Mouse (Mus musculus) left cerebral cortex, postnatal 14 days (tissue): ENCODE results near the gene Cops7a. TPM values are rescaled to one million over a fixed set of nuclear protein-coding genes. Genes with fewer than 3 reads are reported as not detected.
A peak's percentile ranks its signal among the peaks of the same experiment; 100 is the strongest.

Experiments
- DNase-seq, 2 experiments: peaks; one replicate each; pipeline ENCODE4 v3.0.0; 2021 to 2022; ENCODE audit warnings: low spot score in 2 of 2, mixed read lengths in 1 of 2
- intact Hi-C: fragments of 180-260 bp; cut with DNase I; formaldehyde crosslinking; loops from one replicate; pipeline ENCODE4 v1.15.1; 2025
- long read RNA-seq, 2 experiments: library from polyadenylated mRNA; stranded (forward); transcript quantifications; one replicate each; pipeline ENCODE4 v2.0.0; 2021
- total RNA-seq, 2 experiments: library from RNA; stranded (reverse); gene quantifications; 2 replicates each; pipeline ENCODE4 v1.2.3; 2021

The Cops7a gene
- 100 to 1,000 TPM; 140 to 142 TPM for total RNA-seq
- long read RNA-seq, experiment 1, transcript Cops7a-201 (8 exons, 1,817 nt) = major isoform, 11 of 232 reads
- long read RNA-seq, experiment 1, transcript Cops7a-202 (8 exons, 1,328 nt) = minor isoform, 7 of 232 reads
- long read RNA-seq, experiment 1, partial matches to known transcripts = 15 of 232 reads
- long read RNA-seq, experiment 1, other reads (novel, unspliced or antisense) = 198 of 232 reads
- long read RNA-seq, experiment 2, transcript Cops7a-201 (8 exons, 1,817 nt) = major isoform, 9 of 230 reads
- long read RNA-seq, experiment 2, transcript Cops7a-202 (8 exons, 1,328 nt) = minor isoform, 7 of 230 reads
- long read RNA-seq, experiment 2, partial matches to known transcripts = 22 of 230 reads
- long read RNA-seq, experiment 2, other reads (novel, unspliced or antisense) = 191 of 230 reads

DNA sequence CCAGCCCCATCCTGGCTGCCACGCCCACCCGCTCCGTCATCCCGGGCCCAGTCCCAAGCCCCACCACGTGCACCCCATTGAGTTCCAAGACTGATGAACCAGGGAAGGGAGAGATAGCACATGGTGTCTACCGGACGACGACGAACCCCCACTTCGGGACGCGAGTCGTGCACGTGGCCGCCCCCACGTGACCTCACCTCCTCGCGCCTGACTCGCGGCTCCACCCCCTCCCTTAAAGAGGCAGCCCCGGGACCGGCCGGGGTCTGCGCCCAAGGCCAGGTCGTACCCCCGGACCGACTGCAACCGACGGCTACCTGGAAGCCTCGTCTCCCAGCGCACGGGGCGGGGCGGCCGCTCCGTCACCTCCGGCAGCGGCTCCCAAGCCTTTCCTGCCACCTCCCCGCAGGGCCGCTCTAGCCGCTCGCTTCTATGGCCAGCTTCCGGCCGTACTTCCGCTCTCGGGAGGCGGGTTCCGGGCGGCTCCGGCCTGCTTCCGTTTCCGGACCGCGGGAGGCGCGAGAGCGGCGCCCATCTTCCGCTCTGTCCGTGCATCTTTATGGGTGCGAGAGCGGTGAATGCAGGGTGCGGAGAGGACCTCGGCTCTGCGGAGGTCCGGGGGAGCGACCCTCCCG, at the start of gene Cops7a:
Gene Cops7a, minus strand, starts transcription at position 451 of the 632 bp plus-strand sequence.
- intact Hi-C loops = no loop called here
- DNase-seq = peak; percentile 94

DNA sequence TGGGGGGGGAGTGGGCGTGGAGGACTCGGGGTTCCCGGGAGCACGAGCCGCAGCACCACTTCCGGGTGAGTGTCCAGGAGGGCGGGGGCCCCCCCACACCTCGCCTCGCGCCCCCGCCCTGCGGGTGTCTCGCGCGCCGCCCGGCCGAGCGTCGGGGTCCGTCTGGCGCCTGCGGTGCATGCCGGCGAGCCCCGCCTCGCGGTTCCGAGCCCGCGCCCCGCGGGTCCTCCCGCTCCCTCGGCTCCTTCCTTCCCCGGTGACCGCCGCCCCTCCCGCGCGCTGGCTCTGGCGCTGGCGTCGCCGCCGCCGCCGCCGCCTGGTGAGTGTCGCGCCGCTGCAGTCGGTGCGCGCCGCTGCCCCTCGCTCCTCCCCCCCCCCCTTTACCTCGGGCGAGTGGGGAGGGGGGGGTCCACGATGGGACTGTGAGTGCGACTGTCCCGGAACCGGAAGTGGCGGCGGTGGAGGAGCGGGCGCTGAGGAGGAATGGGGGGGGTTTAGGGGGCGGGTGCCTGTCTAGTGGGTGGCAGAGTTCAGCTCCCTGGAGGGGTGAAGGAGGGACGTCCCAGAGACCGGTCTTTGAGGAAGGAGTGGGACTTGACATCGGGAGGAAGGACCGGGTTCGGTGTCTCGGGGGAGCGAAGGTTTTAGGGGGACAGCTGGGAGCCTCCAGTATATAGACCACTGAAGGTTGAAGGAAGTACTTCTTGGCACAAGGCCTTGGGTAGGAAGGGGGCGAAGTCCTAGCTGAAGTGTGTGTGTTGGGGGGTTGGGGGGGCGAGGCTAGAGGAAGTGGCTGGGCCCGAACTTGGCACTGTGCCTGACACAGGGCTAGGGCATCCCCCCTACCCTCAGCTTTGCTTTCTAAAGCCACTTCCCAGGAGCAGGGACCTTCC, 44.1 kb upstream of the Cops7a start:
- intact Hi-C loops = loop anchor here (1.0 to 5.0 kb wide), 2 partner anchors 30 to 77 kb away; partner anchors contain the start of genes Ing4 and Mlf2

DNA sequence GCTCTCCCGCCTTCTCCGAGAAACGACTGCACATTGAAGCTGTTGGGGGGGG, 43.6 kb upstream of the Cops7a start, which contains the start of gene Zfp384:
Gene Zfp384, plus strand, starts transcription at position 17 of the 52 bp plus-strand sequence.
- DNase-seq = no peak
- intact Hi-C loops = loop anchor here (1.0 to 5.0 kb wide), 2 partner anchors 30 to 77 kb away; partner anchors contain the start of genes Ing4 and Mlf2

More for the DNA sequence above, 44.1 kb upstream of the Cops7a start:
- peak; percentile 68 to 76 for DNase-seq

DNA sequence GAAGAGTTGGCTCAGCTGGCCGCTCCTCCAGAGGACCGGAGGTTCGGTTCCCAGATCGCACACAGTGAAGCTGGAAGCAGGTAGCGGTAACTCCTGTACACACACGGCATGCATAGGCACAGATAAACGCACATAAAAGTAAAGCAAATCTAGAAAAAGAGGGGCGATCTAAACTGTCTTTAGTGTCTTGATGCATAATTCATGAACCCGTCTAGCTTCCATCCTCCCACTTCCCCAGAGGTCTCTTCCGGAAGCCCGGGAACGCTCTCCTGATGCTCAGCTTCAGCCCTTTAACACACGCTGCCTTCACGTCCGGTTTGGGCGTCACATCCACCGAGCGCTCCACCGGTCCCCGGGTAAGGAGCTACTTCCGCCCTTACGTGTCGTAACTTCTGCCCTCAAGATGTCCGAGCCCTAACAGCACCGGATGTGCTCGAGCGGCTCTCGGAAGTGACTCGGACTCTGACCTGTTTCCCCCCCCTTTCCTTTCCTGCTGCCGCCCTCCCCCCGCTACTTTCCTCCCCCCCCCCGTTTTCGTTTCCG, 43.3 kb upstream of the Cops7a start:
- DNase-seq = peak; percentile 98 to 99
- intact Hi-C loops = loop anchor here (1.0 to 5.0 kb wide), 2 partner anchors 31 to 76 kb away; partner anchors contain the start of genes Ing4 and Mlf2

DNA sequence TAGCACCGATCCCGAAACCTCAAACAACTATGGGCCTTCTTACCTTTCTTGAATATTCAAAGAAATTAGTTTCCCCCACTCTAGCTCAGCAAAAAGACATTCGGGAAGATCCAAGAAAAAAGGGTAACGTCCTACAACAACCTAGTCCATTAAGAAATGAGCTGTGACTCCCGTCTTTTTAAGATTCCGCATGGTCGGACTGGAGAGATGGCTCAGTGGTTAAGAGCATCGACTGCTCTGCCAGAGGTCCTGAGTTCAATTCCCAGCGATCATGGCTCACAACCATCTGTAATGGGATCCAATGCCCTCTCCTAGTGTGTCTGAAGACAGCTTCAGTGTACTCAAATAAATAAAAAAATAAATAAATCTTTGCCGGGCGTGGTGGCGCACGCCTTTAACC, 42.7 kb upstream of the Cops7a start:
- DNase-seq = no peak
- intact Hi-C loops = loop anchor here (5.0 kb wide), 1 partner anchor 76 kb away; the partner anchor contains the start of gene Mlf2

DNA sequence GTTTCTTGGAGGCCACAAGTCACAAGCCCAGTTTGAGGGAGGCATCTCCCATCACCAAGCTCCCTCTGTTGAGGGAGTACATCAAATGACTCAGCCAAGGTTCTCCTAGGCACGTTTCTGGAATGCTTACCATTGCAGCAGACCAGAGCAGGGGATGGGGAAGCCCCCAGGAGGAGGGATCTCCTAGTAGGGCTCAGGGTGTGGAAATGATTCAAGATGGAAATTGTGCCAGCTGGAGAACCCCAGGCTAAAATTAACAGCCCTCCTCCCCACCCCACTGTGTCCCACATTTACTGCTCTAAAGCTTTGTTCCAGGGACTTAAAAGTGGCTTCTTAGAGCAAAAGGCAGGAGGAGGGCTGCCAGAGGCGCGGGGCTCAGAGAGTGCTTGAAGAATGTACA, 39.7 kb upstream of the Cops7a start:
- DNase-seq = peak; percentile 59 to 80

DNA sequence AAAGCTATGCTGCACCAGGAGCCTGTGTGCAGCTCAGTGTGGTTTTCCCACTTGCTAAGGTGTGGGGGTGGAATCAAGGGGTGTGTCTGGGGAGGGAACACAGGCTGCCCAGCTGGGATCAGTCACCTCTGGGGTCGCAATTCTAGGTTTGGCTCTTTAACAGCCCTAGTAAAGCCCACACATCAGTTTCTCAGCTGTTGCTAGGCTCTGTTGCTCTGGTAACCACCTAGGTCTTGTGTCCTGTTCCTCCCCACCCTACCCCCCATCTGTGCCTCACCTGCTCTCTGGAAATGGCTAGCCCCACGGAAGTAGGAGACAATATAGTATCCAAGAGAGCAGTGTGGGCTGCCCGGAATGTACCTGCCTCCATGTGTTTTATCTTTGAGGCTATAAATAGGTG, 38.4 kb upstream of the Cops7a start:
- no peak for DNase-seq
- intact Hi-C loops = no loop called here

More for the DNA sequence above, 39.7 kb upstream of the Cops7a start:
- intact Hi-C loops = loop anchor here (5.0 kb wide), 1 partner anchor 73 kb away; the partner anchor contains the start of gene Mlf2

DNA sequence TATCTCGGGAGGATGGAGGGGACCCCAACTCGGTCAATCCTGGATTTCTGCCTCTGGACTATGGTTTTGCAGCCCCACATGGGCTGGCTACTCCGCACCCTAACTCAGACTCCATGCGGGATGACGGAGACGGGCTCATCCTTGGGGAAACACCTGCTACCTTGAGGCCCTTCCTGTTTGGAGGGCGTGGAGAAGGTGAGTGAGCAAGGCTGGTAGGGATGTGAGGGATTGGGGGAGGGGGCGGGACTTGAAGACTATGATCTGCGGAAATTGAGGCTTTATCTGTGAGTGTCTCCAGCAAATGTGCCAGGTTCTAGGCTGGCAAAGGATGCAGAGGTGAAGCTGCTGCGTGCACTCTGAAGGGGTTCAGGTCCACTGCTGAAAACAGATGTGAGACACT, 34.2 kb upstream of the Cops7a start:
- intact Hi-C loops = no loop called here
- DNase-seq = no peak

DNA sequence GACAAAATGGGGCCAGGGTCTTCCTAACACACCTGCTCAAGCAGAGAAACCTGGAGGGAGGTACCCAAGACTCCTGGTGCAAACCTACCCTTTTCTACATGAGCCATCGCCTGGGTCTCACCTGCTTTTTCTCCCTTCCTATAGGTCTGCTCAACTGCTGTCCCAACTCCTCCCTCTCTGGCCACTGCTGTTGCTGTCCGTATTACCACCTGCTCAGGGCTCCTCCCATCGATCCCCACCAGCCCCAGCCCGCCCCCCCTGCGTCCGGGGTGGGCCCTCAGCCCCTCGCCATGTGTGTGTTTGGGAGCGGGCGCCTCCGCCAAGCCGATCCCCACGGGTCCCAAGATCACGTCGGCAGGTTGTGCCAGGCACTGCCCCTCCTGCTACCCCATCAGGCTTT, 33.8 kb upstream of the Cops7a start:
- intact Hi-C loops = no loop called here
- DNase-seq = no peak

DNA sequence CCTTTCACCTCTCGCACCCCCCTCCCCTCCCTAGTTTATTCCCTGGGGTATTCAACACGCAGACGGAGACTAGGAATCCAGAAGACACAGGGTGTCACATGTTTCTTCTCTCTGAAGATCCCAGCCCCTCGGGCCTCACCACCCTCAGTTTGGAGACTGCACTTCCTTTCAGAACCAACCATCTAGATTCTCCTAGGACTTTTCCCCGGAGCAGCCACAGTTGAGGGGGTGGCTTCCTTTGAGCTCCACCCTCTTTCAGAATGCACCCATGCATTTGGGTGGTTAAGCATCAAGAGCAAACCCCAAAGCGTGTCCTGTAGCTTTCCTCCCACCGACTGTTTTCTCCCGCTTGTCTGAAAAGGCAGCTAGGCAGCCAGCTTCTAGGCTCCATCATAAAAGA, 32.7 kb upstream of the Cops7a start:
- intact Hi-C loops = no loop called here

DNA sequence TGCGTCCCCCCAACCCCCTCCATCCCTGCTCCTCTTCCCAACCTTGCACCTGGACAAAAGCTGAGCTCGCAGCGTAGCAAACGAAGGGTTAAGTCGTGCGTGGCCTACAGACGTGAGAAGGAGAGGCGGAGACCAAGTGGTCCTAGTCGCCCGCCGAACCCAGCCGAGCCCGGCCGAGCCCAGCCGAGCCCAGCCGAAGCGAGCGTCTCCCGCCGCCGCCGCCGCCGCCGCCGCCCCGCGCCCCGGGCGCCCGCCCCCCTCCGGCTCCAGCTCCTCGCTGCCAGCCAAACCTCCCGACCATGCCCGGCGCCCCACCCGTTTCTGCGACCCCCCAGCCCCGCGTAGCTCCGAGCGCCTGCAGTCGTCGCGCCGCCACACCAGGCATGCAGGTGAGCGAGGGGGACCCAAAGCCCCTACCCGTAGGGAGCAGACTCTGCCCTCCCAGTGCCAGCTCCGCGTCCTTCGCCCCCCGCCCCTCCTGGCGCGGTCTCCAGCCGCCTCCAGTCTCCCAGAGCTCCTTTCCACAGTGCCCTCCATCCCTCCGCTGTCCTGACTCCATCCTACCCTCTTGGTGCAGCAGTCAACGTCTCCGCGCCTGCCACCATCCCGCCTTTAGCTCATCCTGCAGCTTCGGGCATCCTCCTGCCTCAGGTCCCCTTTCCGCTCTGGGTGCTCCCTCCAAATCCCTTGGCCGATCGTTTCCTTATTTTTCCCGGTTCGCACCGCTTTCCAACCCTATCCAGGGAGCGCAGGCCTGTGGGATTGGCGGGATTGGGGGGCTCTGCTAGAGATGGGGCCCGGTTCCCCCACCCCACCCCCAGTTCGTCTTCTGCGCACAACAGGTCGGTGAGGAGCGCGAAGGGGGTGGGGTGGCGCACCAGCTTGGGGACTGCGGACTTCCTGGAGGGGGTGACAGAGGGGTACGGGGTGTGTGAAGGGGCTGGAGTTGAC, 31.5 kb upstream of the Cops7a start, which contains the start of gene Pianp:
Gene Pianp, plus strand, starts transcription at position 144 of the 951 bp plus-strand sequence.
- peak; percentile 79 to 88 for DNase-seq
- intact Hi-C loops = no loop called here

More for the DNA sequence above, 32.7 kb upstream of the Cops7a start:
- peak; percentile 72 to 78 for DNase-seq

DNA sequence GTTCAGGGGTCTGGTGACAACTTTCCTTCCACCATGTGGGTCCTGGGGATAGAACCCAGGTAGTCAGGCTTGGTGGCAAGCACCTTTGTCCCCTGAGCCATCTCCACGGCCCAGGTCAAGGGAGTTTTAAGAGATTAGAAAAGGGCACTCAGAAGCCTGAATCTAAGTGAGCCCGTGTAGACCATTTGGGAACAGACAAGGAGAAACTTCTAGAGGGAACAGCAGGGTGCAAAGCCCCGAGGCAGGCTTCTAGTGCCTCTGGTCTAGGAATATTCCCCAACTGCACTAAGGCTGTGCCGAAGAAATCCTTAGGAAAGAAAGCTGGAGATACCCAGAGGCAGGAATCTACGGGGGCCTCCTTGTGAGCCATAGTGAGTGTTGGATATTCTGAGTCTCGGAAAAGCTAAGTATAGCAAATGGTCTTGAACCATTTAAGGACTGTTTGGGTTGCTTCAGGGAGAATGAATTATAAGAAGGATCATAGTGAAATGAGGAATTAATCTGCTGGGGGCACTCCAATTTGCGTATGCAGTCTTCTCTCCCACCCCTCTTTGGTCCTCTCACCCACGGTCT, 30.6 kb upstream of the Cops7a start:
- DNase-seq = no peak
- intact Hi-C loops = no loop called here

DNA sequence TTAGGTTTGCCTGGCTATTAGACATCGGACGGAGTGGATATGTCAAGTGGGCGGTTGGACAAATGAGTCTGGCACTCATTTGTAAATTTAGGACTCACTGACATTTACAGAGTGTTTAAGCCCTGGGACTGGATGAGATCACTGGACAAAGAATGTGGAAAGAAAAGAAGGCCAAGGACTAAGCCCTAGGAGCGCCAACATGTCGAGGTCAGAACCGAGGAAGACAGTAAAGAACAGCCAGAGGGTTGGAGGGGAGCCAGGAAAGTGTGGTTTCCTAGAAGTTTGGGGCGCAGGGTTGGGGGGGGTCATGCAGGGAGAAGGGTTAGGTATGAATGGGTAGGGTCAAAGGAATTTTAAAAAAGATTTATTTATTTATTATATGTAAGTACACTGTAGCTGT, 29.9 kb upstream of the Cops7a start:
- intact Hi-C loops = no loop called here
- no peak for DNase-seq

DNA sequence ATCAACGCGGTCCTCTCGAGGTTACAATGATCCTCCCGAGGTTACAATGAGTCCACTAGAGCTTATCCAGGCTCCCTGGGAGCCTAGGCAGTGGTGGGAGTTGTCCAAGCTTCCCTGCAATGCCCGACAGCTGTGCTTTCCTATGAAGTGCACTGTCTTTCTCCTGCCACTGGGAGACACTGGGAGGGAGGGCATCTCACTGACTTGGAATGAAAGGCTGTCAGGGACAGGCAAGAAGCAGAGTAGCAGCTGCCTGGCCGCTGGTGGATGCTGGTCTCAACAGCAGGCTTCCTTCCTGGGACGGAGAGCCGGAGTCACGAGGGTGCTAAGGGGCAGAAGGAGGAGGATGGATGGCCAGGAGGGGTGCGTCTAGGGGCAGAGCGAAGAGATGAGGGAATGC, 28.5 kb upstream of the Cops7a start:
- intact Hi-C loops = no loop called here
- peak; percentile 30 to 58 for DNase-seq

DNA sequence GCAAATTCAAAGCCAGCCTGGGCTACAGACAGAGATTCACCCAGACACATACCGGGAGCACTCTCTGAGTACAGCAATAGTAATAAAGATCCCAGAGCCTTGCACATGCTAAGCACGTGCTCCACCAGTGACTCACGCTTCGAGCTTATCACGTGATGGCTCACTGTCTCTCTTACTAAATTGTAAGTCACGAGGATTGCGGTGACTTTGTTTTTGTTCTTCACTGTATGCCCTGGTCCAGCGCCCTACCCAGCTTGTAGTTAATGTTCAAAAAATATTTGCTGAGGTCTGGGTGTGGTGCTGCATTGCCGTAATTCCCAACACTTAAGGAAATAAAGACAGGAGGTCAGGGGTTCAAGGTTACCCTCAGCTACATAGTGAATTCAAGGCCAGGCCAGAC, 28.0 kb upstream of the Cops7a start:
- intact Hi-C loops = no loop called here
- DNase-seq = no peak

DNA sequence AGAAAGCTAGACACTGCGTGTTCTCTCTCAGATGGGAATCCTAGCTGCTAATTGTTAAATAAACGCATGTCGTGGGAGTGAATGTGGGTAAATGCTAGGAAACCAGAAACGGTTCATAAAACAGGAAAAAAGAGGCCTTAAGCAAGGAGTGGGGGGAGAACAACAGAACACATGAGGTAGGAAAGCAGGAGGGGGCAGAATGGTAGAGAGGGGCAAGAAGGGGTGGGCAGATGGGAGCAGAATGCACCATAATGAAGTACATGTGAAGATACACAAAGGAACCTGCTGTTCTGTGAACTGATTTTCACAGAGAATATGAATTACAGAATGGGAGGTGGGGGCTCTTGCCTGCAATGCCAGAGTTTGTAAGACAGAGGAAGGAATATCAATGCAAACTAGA, 26.9 kb upstream of the Cops7a start:
- peak in 1 of 2 experiments; percentile 67 for DNase-seq
- intact Hi-C loops = no loop called here

DNA sequence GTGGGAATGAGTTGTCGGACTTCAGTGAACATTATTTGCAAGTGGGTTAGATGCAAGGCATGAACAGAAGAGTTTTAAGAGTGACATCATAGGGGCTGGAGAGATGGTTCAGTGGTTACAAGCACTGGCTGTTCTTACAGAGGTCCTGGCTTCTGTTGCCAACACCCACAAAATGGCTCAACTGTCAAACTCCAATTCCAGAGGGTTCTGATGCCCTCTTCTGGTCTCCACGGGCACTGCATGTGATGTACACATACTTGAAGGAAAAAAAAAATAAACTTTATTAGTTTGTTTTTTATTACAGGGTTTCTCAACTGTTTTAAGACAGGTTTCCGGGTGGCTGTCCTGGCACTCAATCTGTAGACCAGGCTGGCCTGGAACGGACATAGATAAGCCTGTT, 2.4 kb upstream of the Cops7a start:
- intact Hi-C loops = no loop called here
- DNase-seq = peak; percentile 53 to 54

DNA sequence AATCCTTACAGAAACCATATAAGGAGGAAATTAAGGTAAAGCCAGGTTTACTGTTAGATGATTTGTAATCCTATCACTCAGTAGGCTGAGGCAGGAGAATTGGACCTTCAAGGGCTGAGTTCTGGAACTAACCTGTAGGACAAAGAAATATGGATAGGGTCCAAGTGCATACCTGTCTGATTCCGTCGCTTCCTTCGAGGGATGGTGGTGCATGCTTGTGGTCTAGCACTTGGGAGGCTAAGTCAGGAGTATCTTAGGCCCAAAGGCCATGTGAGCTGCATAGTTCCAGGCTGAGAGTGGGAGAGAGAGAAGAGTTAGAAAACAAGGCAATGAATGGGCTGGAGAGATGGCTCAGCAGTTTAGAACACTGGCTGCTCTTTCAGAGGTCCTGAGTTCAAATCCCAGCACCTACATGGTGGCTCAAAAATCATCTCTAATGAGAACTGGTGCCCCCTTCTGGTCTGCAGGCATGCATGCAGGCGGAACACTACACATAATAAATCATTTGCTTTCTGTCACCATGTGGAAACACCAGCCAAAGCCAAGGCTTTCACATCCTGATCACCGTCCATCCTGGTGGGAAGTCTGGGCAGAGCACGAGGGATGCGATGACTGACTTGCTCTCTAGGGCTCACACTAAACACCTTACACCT, 1.3 kb upstream of the Cops7a start:
- no peak for DNase-seq
- intact Hi-C loops = no loop called here
